Comparison of ENCODE assay signal across 17 mouse cellular contexts in genomic region chrX:57235982-57236381, GRCm38 (mm10). TPM values are rescaled to one million over a fixed set of nuclear protein-coding genes. Genes with fewer than 3 reads are reported as not detected.
DNase-seq lines count a peak whose midpoint lies in the region; TF ChIP-seq lines count a peak whose summit lies in the region.
"Had no signal": no experiment of that assay in that cellular context is flagged by ENCODE, and none has a peak within 500 bp of the region (broad histone marks: within the 10 kb centered on the region; RNA-seq: fewer than 3 reads in every experiment).

No protein-coding gene starts in this region.

- H3K27me3 ChIP-seq in E14TG2a.4 (ENCODE audit: insufficient read depth, low read length), result no peaks in the 10 kb centered on the region
- H3K27me3 ChIP-seq: heart, embryonic 13.5 days had no signal

- H3K4me1 ChIP-seq in E14TG2a.4 (replicated peaks; ENCODE audit: low read depth, low read length), result no peaks in the 10 kb centered on the region
- H3K4me1 ChIP-seq: forebrain, embryonic 10.5 days; heart, embryonic 13.5 days had no signal

- H3K9me3 ChIP-seq in E14TG2a.4 (ENCODE audit: low read length), result no peaks in the 10 kb centered on the region
- H3K9me3 ChIP-seq: forebrain, embryonic 10.5 days; heart, embryonic 13.5 days had no signal

- DNase-seq in left cerebral cortex, adult 2 months (ENCODE audit: extremely low spot score in 1 of 2, low spot score in 2 of 2), result no peak
- no peak for DNase-seq in left cerebral cortex, adult 8-10 months (ENCODE audit: low spot score in 2 of 2)
- peak; percentile 35 for DNase-seq in A20 (ENCODE audit: low read depth, low spot score)
- DNase-seq in c-Kit-positive CD71-positive TER-119-negative erythroid progenitor cells, embryonic 14.5 days (ENCODE audit: low read depth), result peak; percentile 5
- no peak for DNase-seq in adrenal gland, adult 2 months
- DNase-seq in embryo, embryonic 10 days (ENCODE audit: low spot score), result no peak
- DNase-seq: cerebellum, adult 8-10 months had no signal

- intact Hi-C loops in left cerebral cortex, adult 2 months (cut with DNase I), result no loop called here

- peak; percentile 27 for TF ChIP-seq CTCF in left cerebral cortex, adult 2 months (IDR thresholded peaks at IDR 0.05)
- peak; percentile 49 for TF ChIP-seq CTCF in E14TG2a.4 (conservative IDR thresholded peaks at IDR 0.05; ENCODE audit: low read length)

- no peaks in the 10 kb centered on the region for H3K36me3 ChIP-seq in E14TG2a.4 (ENCODE audit: insufficient read depth, low read length)
- H3K36me3 ChIP-seq: forebrain, embryonic 10.5 days had no signal

- no peak overlapping the region for H3K27ac ChIP-seq in left cerebral cortex, adult 2 months
- H3K27ac ChIP-seq: forebrain, embryonic 10.5 days; heart, embryonic 13.5 days had no signal

- no peak overlapping the region for H3K4me3 ChIP-seq in left cerebral cortex, adult 2 months
- H3K4me3 ChIP-seq in E14TG2a.4 (replicated peaks; ENCODE audit: low read length), result no peak overlapping the region
- H3K4me3 ChIP-seq: forebrain, embryonic 10.5 days; heart, embryonic 13.5 days had no signal

RNA-seq across cellular contexts. Expression of gene Cd40lg, which starts 24.0 kb away (rescaled TPM):
- not detected for total RNA-seq in left cerebral cortex, adult 2 months (2021)
- total RNA-seq in left cerebral cortex, adult 8-10 months (2022), result not detected
- total RNA-seq in adrenal gland, adult 2 months (2021), result not detected
- polyA plus RNA-seq in adrenal gland, adult 2 months (2012; rRNA removed), result not detected in 2 replicates
- total RNA-seq: adrenal gland, postnatal 4 days; gastrocnemius, adult 8-10 months; left cerebral cortex, postnatal 10 days had no signal
- polyA plus RNA-seq: embryonic facial prominence, embryonic 11.5 days; forebrain, embryonic 10.5 days; heart, embryonic 13.5 days; liver, embryonic 16.5 days; midbrain, embryonic 11.5 days; neural tube, embryonic 11.5 days had no signal

Comparison
In these comparisons a context has a peak if more than half of its experiments do, and no peak if none do; other contexts are left out.
1. DNase-seq: peak in A20 (single experiment) and c-Kit-positive CD71-positive TER-119-negative erythroid progenitor cells, embryonic 14.5 days (single experiment); none in left cerebral cortex, adult 2 months (0 of 2), left cerebral cortex, adult 8-10 months (0 of 2), adrenal gland, adult 2 months (single experiment) and embryo, embryonic 10 days (single experiment).